8 mouse cellular contexts compared by ENCODE assay signal in the genomic region with DNA sequence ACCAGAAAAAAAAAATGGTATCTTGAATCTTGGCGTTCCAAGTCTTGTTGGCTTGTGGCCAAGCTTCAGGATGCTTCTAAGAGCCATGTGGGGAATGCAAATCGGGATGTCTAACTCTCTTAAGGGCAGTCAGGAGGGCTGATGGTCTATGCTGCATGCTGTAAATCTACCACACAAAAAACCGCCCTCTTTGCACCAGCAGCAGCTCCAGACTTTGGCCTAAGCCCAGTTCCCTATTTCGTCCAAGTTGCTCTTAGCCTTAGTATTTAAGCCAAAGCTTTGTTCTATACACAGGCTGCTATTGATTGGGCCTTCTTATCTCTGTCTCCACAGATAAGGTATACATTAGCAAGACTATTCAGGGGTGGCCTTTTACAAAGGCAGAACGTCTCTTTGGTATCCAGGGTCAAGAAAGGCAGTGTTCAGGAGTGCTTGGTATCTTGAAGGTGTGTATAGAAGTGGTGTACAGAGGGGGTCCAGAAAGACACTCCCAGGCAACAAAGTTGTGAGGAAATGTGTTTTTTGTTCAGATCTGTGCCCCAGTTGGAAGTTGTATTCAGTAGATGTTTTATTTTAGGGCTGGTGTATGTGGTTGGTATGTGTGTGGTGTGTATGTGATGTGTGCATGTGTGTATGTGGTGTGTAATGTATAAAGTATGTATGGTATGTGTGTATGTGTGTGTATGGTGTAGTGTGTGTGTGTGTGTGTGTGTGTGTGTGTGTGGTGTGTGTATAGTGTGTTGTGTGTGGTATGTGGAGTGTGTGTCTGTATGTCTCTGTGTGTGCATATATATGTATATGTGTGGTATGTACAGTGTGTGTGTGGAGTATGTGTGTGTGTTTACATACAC.
DNase-seq lines count a peak whose midpoint lies in the region; ATAC-seq and TF ChIP-seq lines count a peak whose summit lies in the region.

No protein-coding gene starts in this region.

- H3K4me3 ChIP-seq in liver, adult 2 months (ENCODE audit: insufficient read depth, low read depth, low read length) = no peak overlapping the region
- no peak overlapping the region for H3K4me3 ChIP-seq in liver, embryonic 11.5 days (ENCODE audit: low read depth, low read length)

- no peak overlapping the region for H3K9ac ChIP-seq in liver, adult 2 months (ENCODE audit: low read depth, low read length)
- no peak overlapping the region for H3K9ac ChIP-seq in liver, embryonic 11.5 days (ENCODE audit: low read depth, low read length)

- peak overlapping the region; percentile 68 for H3K27ac ChIP-seq in liver, adult 2 months (replicated peaks; ENCODE audit: insufficient read depth, low read depth, low read length)
- H3K27ac ChIP-seq in liver, embryonic 11.5 days (ENCODE audit: low read depth, low read length) = no peak overlapping the region

- intact Hi-C loops in heart, postnatal 14 days (cut with DNase I) = loop anchor here (10.0 kb wide), 1 partner anchor 180 kb away; no protein-coding TSS in a partner anchor

- no peak overlapping the region for H3K4me2 ChIP-seq in liver, embryonic 11.5 days

- TF ChIP-seq POLR2A in liver, adult 2 months (IDR thresholded peaks at IDR 0.05; ENCODE audit: extremely low read depth, insufficient read depth, low read length) = no peak

- DNase-seq in adrenal gland, postnatal 10 days = peak; percentile 16
- DNase-seq in adrenal gland, adult 18-20 months (ENCODE audit: low spot score in 2 of 2) = no peak
- DNase-seq in liver, adult 2 months (ENCODE audit: extremely low read depth, low read depth, low spot score) = peak; percentile 88
- no peak for DNase-seq in liver, embryonic 11.5 days (ENCODE audit: low spot score)
- DNase-seq in heart, postnatal 14 days = peak; percentile 32 to 43
- DNase-seq in urinary bladder, adult 18-20 months (ENCODE audit: low spot score in 2 of 2) = no peak
- no peak for DNase-seq in spleen, adult 18-20 months

- ATAC-seq in liver, embryonic 11.5 days (replicated peaks; ENCODE audit: low FRiP score) = no peak; the same call in 1 of the 2 replicates
- 0 out of 2 replicates have a peak, but pooled peaks have one; percentile 32 for ATAC-seq in megakaryocyte-erythroid progenitor cell, adult 5-6 weeks (replicated peaks; ENCODE audit: low FRiP score, low TSS enrichment, poor library complexity, severe bottlenecking)

- peaks cover 14% of the 10 kb centered on the region for H3K4me1 ChIP-seq in liver, adult 2 months (ENCODE audit: control insufficient read depth, insufficient read depth, low read length)
- H3K4me1 ChIP-seq in liver, embryonic 11.5 days (replicated peaks; ENCODE audit: control insufficient read depth, insufficient read depth, low read length) = no peaks in the 10 kb centered on the region; the same call in 1 of the 2 replicates

- H3K27me3 ChIP-seq in liver, adult 2 months (ENCODE audit: control insufficient read depth, insufficient read depth, low read length) = no peaks in the 10 kb centered on the region
- no peaks in the 10 kb centered on the region for H3K27me3 ChIP-seq in liver, embryonic 11.5 days (replicated peaks; ENCODE audit: control insufficient read depth, insufficient read depth, low read length)

- TF ChIP-seq CTCF in liver, adult 2 months (IDR thresholded peaks at IDR 0.05; ENCODE audit: low read depth, low read length) = no peak

- 15% methylated on average over 5 of the region's 5 CpGs for WGBS in liver, adult 2 months
- 46% methylated on average over 5 of the region's 5 CpGs for WGBS in liver, embryonic 11.5 days

- no peaks in the 10 kb centered on the region for H3K79me2 ChIP-seq in liver, adult 2 months (ENCODE audit: control insufficient read depth, insufficient read depth, low read length)

- no peaks in the 10 kb centered on the region for H3K9me3 ChIP-seq in liver, embryonic 11.5 days (ENCODE audit: control insufficient read depth, low read length)

- no peaks in the 10 kb centered on the region for H3K36me3 ChIP-seq in liver, adult 2 months (ENCODE audit: control insufficient read depth, insufficient read depth, low read length)
- no peaks in the 10 kb centered on the region for H3K36me3 ChIP-seq in liver, embryonic 11.5 days (ENCODE audit: control insufficient read depth, insufficient read depth, low read length)

Comparison
In these comparisons a context has a peak if more than half of its experiments do, and no peak if none do; other contexts are left out.
1. DNase-seq: peak in adrenal gland, postnatal 10 days (single experiment), liver, adult 2 months (single experiment) and heart, postnatal 14 days (2 of 2); none in adrenal gland, adult 18-20 months (0 of 2), liver, embryonic 11.5 days (single experiment), urinary bladder, adult 18-20 months (0 of 2) and spleen, adult 18-20 months (0 of 2).